Mouse (Mus musculus) embryonic facial prominence, embryonic 10.5 days (tissue): ENCODE data around the gene Scaf11. TPM values are rescaled to one million over a fixed set of nuclear protein-coding genes. Genes with fewer than 3 reads are reported as not detected.
"Not testable (repeated sequence)": the region's sequence is repeated elsewhere in the genome, so short reads cannot be mapped to it uniquely, and the experiment has no call there.

ENCODE experiments used
- DNase-seq: peaks from one replicate; pipeline ENCODE4 v3.0.0-alpha.2; 2017; ENCODE audit warnings: low spot score
- H3K27ac ChIP-seq: fragments of 300-500 bp; sonication (generic); replicated peaks from 2 replicates; pipeline ENCODE4 v1.5.1; 2016; ENCODE audit warnings: mild to moderate bottlenecking
- H3K27me3 ChIP-seq: fragments of 300-500 bp; sonication (generic); replicated peaks from 2 replicates; pipeline ENCODE4 v1.6.1; 2016; ENCODE audit warnings: low read depth, mild to moderate bottlenecking; ENCODE audit not compliant: poor library complexity, severe bottlenecking
- H3K36me3 ChIP-seq: fragments of 300-500 bp; sonication (generic); replicated peaks from 2 replicates; pipeline ENCODE4 v1.6.1; 2016; ENCODE audit warnings: mild to moderate bottlenecking, moderate library complexity
- H3K4me1 ChIP-seq: fragments of 300-500 bp; sonication (generic); 2 replicates; pipeline ENCODE4 v1.6.1; 2016
- H3K4me3 ChIP-seq: fragments of 300-500 bp; sonication (generic); 2 replicates; pipeline ENCODE4 v1.5.1; 2016; ENCODE audit warnings: mild to moderate bottlenecking, moderate library complexity
- H3K9me3 ChIP-seq: fragments of 300-500 bp; sonication (generic); 2 replicates; pipeline ENCODE4 v1.6.1; 2016; ENCODE audit warnings: mild to moderate bottlenecking
- WGBS: fragments of 180-500 bp; shearing (Covaris S2); methylation state at CpG from one replicate; pipeline ENCODE4 v1.1.7; 2016; 5-methylcytosine and 5-hydroxymethylcytosine counted together
- polyA plus RNA-seq: library from polyadenylated mRNA; unstranded; fragments of >200 nt; fragmentation: Nextera tagmentation; extraction: Ambion mirVana; gene quantifications from 2 replicates; pipeline ENCODE4 v1.2.1, GENCODE M21; 2016

The Scaf11 gene
- polyA plus RNA-seq, 1 experiment from 2014 or later: 118 TPM

GRCm38 (mm10) chr15:96461541-96462512 is 1.2 kb upstream of the Scaf11 start:
- WGBS: 16% methylated on average over 22 of the region's 22 CpGs
- H3K27me3 ChIP-seq: no peaks in the 10 kb centered on the region
- H3K9me3 ChIP-seq: 0 out of 2 replicates have a peak, but pooled peaks cover 2% of the 10 kb centered on the region
- H3K36me3 ChIP-seq: peaks cover 8% of the 10 kb centered on the region
- H3K4me1 ChIP-seq: peaks cover 30% of the 10 kb centered on the region
- DNase-seq: peak; percentile 10
- peak overlapping the region; percentile 92 for H3K4me3 ChIP-seq
- H3K27ac ChIP-seq: peak overlapping the region; percentile 99

GRCm38 (mm10) chr15:96460451-96460729 is 253 bp downstream of the Scaf11 start:
- Histone ChIP-seq H3K4me1 (peaks cover 30% of the 10 kb centered on the region), H3K36me3 (peaks cover 8% of the 10 kb centered on the region), H3K27me3 (no peaks in the 10 kb centered on the region), H3K27ac (peak overlapping the region; percentile 99), H3K9me3 (0 out of 2 replicates have a peak, but pooled peaks cover 2% of the 10 kb centered on the region), H3K4me3 (peak overlapping the region; percentile 92)
- no peak for DNase-seq
- under 1% methylated on average over 50 of the region's 50 CpGs for WGBS

GRCm38 (mm10) chr15:96459741-96460450 is 747 bp downstream of the Scaf11 start:
- DNase-seq: peak; percentile 75
- H3K4me1 ChIP-seq: peaks cover 30% of the 10 kb centered on the region
- WGBS: under 1% methylated on average over 71 of the region's 71 CpGs
- H3K36me3 ChIP-seq: peaks cover 8% of the 10 kb centered on the region
- no peaks in the 10 kb centered on the region for H3K27me3 ChIP-seq
- peak overlapping the region; percentile 99 for H3K27ac ChIP-seq
- H3K9me3 ChIP-seq: 0 out of 2 replicates have a peak, but pooled peaks cover 2% of the 10 kb centered on the region
- peak overlapping the region; percentile 92 for H3K4me3 ChIP-seq

- DNase-seq: no peak
- peaks cover 8% of the 10 kb centered on the region for H3K36me3 ChIP-seq
- peaks cover 30% of the 10 kb centered on the region for H3K4me1 ChIP-seq
- H3K27me3 ChIP-seq: no peaks in the 10 kb centered on the region
- WGBS: 91% methylated on average over 3 of the region's 3 CpGs
- no peak overlapping the region for H3K27ac ChIP-seq
- peak overlapping the region; percentile 92; the same call in 1 of the 2 replicates for H3K4me3 ChIP-seq
- no peaks in the 10 kb centered on the region for H3K9me3 ChIP-seq
Measured at GRCm38 (mm10) chr15:96458273-96458672, 2.4 kb downstream of the Scaf11 start.

GRCm38 (mm10) chr15:96457338-96457664 is 3.3 kb downstream of the Scaf11 start:
- H3K4me3 ChIP-seq: no peak overlapping the region
- H3K36me3 ChIP-seq: peaks cover 8% of the 10 kb centered on the region
- WGBS: 84% methylated on average over 3 of the region's 3 CpGs
- no peak overlapping the region for H3K27ac ChIP-seq
- no peaks in the 10 kb centered on the region for H3K27me3 ChIP-seq
- DNase-seq: no peak
- peaks cover 24% of the 10 kb centered on the region for H3K4me1 ChIP-seq
- no peaks in the 10 kb centered on the region for H3K9me3 ChIP-seq

GRCm38 (mm10) chr15:96456651-96457337 is 3.8 kb downstream of the Scaf11 start:
- no peaks in the 10 kb centered on the region for H3K27me3 ChIP-seq
- H3K4me1 ChIP-seq: peaks cover 19% of the 10 kb centered on the region
- no peak for DNase-seq
- peaks cover 13% of the 10 kb centered on the region for H3K36me3 ChIP-seq
- no peaks in the 10 kb centered on the region for H3K9me3 ChIP-seq
- no peak overlapping the region for H3K4me3 ChIP-seq
- WGBS: 92% methylated on average over 5 of the region's 5 CpGs
- H3K27ac ChIP-seq: no peak overlapping the region

GRCm38 (mm10) chr15:96455595-96456214 is 4.9 kb downstream of the Scaf11 start:
- Histone ChIP-seq H3K4me1 (peaks cover 15% of the 10 kb centered on the region), H3K4me3 (no peak overlapping the region), H3K36me3 (peaks cover 24% of the 10 kb centered on the region), H3K27ac (no peak overlapping the region), H3K9me3 (no peaks in the 10 kb centered on the region), H3K27me3 (no peaks in the 10 kb centered on the region)
- DNase-seq: no peak
- 86% methylated on average over 4 of the region's 4 CpGs for WGBS

- 96% methylated on average over 1 of the region's 1 CpGs for whole genome bisulfite sequencing
- Histone ChIP-seq H3K27me3 (no peaks in the 10 kb centered on the region), H3K27ac (no peak overlapping the region), H3K4me1 (peaks cover 5% of the 10 kb centered on the region; the same call in 1 of the 2 replicates), H3K36me3 (peaks cover 33% of the 10 kb centered on the region), H3K4me3 (no peak overlapping the region), H3K9me3 (no peaks in the 10 kb centered on the region)
- DNase-seq: no peak
Measured at GRCm38 (mm10) chr15:96453346-96453745, 7.3 kb downstream of the Scaf11 start.

- no peak for DNase-seq
- H3K36me3 ChIP-seq: peaks cover 56% of the 10 kb centered on the region
- H3K4me3 ChIP-seq: no peak overlapping the region
- H3K4me1 ChIP-seq: no peaks in the 10 kb centered on the region
- H3K9me3 ChIP-seq: no peaks in the 10 kb centered on the region
- 94% methylated on average over 7 of the region's 7 CpGs for WGBS
- no peaks in the 10 kb centered on the region for H3K27me3 ChIP-seq
- no peak overlapping the region for H3K27ac ChIP-seq
Measured at GRCm38 (mm10) chr15:96448656-96449299, 11.9 kb downstream of the Scaf11 start.

- WGBS: 81% methylated on average over 10 of the region's 10 CpGs
- Histone ChIP-seq H3K27ac (no peak overlapping the region), H3K27me3 (no peaks in the 10 kb centered on the region), H3K36me3 (peaks cover 68% of the 10 kb centered on the region), H3K9me3 (no peaks in the 10 kb centered on the region), H3K4me1 (no peaks in the 10 kb centered on the region), H3K4me3 (no peak overlapping the region)
- DNase-seq: no peak
Measured at GRCm38 (mm10) chr15:96446785-96447184, 13.9 kb downstream of the Scaf11 start.

- H3K36me3 ChIP-seq: peaks cover 83% of the 10 kb centered on the region
- WGBS: 76% methylated on average over 6 of the region's 6 CpGs
- not testable (repeated sequence) for H3K4me3 ChIP-seq, H3K27ac ChIP-seq, H3K9me3 ChIP-seq, DNase-seq, H3K4me1 ChIP-seq, H3K27me3 ChIP-seq
Measured at GRCm38 (mm10) chr15:96441480-96441879, 19.2 kb downstream of the Scaf11 start.

GRCm38 (mm10) chr15:96434202-96434601 is 26.4 kb downstream of the Scaf11 start:
- 0 out of 2 replicates have a peak, but pooled peaks cover 4% of the 10 kb centered on the region for H3K9me3 ChIP-seq
- no peak for DNase-seq
- H3K36me3 ChIP-seq: peaks cover 85% of the 10 kb centered on the region
- 97% methylated on average over 1 of the region's 1 CpGs for WGBS
- H3K4me1 ChIP-seq: no peaks in the 10 kb centered on the region
- H3K4me3 ChIP-seq: no peak overlapping the region
- H3K27me3 ChIP-seq: no peaks in the 10 kb centered on the region
- no peak overlapping the region for H3K27ac ChIP-seq
